Mouse (Mus musculus): ENCODE measurements around the gene Trappc6a.

DNA sequence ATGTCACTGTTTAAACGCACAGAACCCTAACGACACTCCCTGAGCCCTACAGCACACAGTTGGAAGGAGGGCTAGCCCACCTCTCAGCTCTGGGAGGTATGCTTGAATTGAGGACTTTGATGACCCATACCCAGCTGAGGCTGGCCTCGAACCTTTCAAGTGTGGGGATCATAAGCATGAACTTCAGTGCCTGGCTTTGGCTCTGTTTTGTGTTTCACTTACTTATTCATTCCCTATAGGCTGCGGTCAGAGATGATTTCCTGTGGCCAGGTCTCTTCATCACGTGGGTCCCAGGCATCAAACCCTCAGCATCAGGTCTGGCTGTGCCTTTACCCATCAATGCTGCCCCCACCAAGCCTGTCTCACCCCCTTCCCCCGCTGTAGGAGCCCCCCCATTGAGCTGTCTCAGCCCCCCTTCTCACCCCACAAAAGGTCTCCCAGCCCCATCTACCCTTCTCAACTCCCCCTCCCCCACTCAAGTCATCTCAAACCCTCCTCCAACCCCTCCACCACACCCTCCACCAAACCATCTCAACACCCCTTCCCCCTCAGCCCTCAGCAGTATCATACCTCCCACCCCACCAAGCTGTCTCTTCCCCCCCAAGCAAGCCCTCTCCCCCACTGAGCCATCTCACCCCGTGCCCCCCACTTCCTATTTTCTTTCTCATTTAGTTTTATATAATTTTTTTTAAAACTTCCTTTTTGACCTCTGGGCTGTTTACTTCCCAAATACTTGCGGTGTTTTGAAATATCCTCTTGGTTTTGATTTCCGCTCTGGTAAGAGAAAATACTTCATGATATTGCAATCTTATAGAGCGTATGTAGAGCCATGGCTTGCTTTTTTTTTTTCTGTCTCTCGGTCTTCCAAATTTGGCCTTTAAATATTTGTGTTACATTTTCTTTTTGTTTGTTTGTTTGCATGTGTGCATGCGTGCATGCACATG is 7.5 kb upstream of the Trappc6a start:
- no peak for TF ChIP-seq POLR2A (IDR thresholded peaks at IDR 0.05; ENCODE audit: low read depth, low read length)
- TF ChIP-seq CTCF (conservative IDR thresholded peaks at IDR 0.05; ENCODE audit: insufficient read depth, insufficient read length, low read depth, low read length) = no peak

Data from kidney, adult 2 months (tissue).